Mouse (Mus musculus) stomach, postnatal 0 days (tissue): Measurements from ENCODE around the gene Pigv. TPM values are rescaled to one million over a fixed set of nuclear protein-coding genes. Genes with fewer than 3 reads are reported as not detected.
"Not testable (repeated sequence)": the region's sequence is repeated elsewhere in the genome, so short reads cannot be mapped to it uniquely, and the experiment has no call there.

Experiments
- ATAC-seq: fragments of 200-750 bp; cut with Nextera tagmentation; 2 replicates; pipeline ENCODE4 v1.8.0; 2017; ENCODE audit not compliant: low FRiP score, low TSS enrichment
- DNase-seq: peaks from one replicate; pipeline ENCODE4 v3.0.0-alpha.2; 2016; ENCODE audit warnings: low spot score
- H3K27ac ChIP-seq: fragments of 300-500 bp; sonication (generic); replicated peaks from 2 replicates; pipeline ENCODE4 v1.5.1; 2014; ENCODE audit warnings: mild to moderate bottlenecking, control low read depth
- H3K27me3 ChIP-seq: fragments of 300-500 bp; sonication (generic); 2 replicates; pipeline ENCODE4 v1.6.1; 2014; ENCODE audit warnings: low read length; ENCODE audit not compliant: control insufficient read depth, insufficient read depth
- H3K36me3 ChIP-seq: fragments of 300-500 bp; sonication (generic); 2 replicates; pipeline ENCODE4 v1.6.1; 2014; ENCODE audit warnings: low read length, mixed read lengths; ENCODE audit not compliant: control insufficient read depth, insufficient read depth
- H3K4me1 ChIP-seq: fragments of 300-500 bp; sonication (generic); replicated peaks from 2 replicates; pipeline ENCODE4 v1.6.1; 2014; ENCODE audit warnings: antibody characterized with exemption; ENCODE audit not compliant: control insufficient read depth, insufficient read depth
- H3K4me2 ChIP-seq: fragments of 300-500 bp; sonication (generic); replicated peaks from 2 replicates; pipeline ENCODE4 v1.6.1; 2014; ENCODE audit warnings: low read depth, mild to moderate bottlenecking, control low read depth, moderate library complexity
- H3K4me3 ChIP-seq: fragments of 300-500 bp; sonication (generic); 2 replicates; pipeline ENCODE4 v1.5.1; 2014; ENCODE audit warnings: low read depth, low read length, control low read depth
- H3K9ac ChIP-seq: fragments of 300-500 bp; sonication (generic); 2 replicates; pipeline ENCODE4 v1.6.1; 2014; ENCODE audit warnings: mild to moderate bottlenecking, low read length, control low read depth, mixed read lengths
- H3K9me3 ChIP-seq: fragments of 300-500 bp; sonication (generic); 2 replicates; pipeline ENCODE4 v1.6.1; 2016; ENCODE audit warnings: low read length; ENCODE audit not compliant: control insufficient read depth
- CTCF ChIP-seq: IDR thresholded peaks from 2 replicates; pipeline ENCODE4 v1.5.1; 2016; ENCODE audit warnings: antibody characterized with exemption, low read depth, mild to moderate bottlenecking, moderate library complexity
- EP300 ChIP-seq: optimal IDR thresholded peaks from 2 replicates; pipeline ENCODE3; 2016; ENCODE audit warnings: antibody characterized with exemption
- WGBS: fragments of 180-500 bp; shearing (Covaris S2); extraction: QIAGEN DNeasy Blood & Tissue Kit; methylation state at CpG from one replicate; pipeline ENCODE4 v1.1.7; 2014; 5-methylcytosine and 5-hydroxymethylcytosine counted together
- polyA plus RNA-seq: library from polyadenylated mRNA; unstranded; fragments of >200 nt; fragmentation: Nextera tagmentation; extraction: Ambion mirVana; gene quantifications from 2 replicates; pipeline ENCODE4 v1.2.1, GENCODE M21; 2015

The Pigv gene
- polyA plus RNA-seq, 1 experiment from 2014 or later: 11.5 TPM

DNA sequence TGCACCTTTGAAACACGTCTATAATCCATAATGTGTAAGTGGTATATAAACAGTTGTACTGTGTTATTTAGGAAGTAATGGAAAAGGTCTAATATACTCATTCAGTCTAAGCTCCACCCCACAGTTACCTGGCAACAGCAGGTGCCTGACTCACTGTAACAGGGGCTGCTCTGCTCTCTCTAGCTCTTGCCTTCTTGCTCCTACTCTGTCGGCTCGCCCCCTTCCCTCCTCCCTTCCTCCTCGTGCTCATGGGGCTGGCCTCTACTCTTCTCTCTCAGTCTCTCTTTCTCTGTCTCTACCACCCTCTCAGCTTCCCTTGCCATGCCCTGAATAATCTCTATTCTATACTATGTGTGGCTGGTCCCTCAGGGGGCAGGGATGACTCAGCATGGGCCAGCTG is 15.4 kb downstream of the Pigv start:
- H3K9ac ChIP-seq: no peak overlapping the region
- ATAC-seq (no peak), DNase-seq (no peak)
- no peaks in the 10 kb centered on the region for H3K27me3 ChIP-seq
- H3K9me3 ChIP-seq: no peaks in the 10 kb centered on the region
- H3K27ac ChIP-seq: no peak overlapping the region
- 19% methylated on average over 4 of the region's 4 CpGs for WGBS
- H3K36me3 ChIP-seq: no peaks in the 10 kb centered on the region
- no peak overlapping the region for H3K4me3 ChIP-seq
- H3K4me2 ChIP-seq: no peak overlapping the region
- peaks cover 5% of the 10 kb centered on the region for H3K4me1 ChIP-seq
- TF ChIP-seq EP300 (no peak), CTCF (no peak)

DNA sequence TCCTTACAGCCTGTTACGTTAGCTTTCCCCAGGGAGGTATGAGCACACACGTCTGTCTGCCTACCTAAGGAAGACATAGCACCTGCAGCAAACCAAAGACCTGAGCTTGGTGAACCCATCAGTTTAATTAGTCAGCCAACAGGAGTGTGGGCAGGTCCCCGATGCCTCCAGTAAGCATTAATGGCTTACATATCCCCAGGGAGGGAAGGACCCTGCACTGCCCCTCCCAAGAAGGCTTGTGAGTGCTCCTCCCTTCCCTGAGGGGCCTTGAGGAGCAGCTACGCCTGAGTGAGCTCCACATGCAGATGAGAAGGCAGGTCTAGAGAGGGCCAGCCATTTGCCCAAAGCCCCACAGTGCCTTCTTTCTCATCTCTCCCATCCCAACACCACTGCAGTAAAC is 16.2 kb downstream of the Pigv start:
- no peak overlapping the region for H3K27ac ChIP-seq
- 59% methylated on average over 4 of the region's 4 CpGs for WGBS
- TF ChIP-seq CTCF (no peak), EP300 (no peak)

DNA sequence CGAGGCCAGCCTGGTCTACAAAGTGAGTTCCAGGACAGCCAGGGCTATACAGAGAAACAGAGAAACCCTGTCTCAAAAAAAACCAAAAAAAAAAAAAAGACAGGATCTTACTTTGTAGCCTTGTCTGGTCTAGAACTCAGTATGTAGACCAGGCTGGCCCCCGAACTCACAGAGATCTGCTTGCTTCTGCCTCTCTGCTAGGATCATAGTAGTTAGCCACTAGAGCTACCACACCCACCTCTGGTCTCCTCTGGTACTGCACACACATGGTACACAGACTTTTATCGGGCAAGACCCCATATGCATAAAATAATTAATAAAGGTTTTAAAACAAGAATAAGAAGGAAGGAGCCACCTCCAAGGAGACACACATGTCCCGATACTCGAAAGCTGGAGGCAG is 18.4 kb downstream of the Pigv start:
- not testable (repeated sequence) for H3K36me3 ChIP-seq, H3K27me3 ChIP-seq, ATAC-seq, H3K4me1 ChIP-seq, DNase-seq, H3K27ac ChIP-seq, H3K4me2 ChIP-seq, H3K9ac ChIP-seq, H3K9me3 ChIP-seq, H3K4me3 ChIP-seq
- 95% methylated on average over 5 of the region's 5 CpGs for WGBS
- peak; percentile 24 for TF ChIP-seq CTCF

More for the DNA sequence above, 16.2 kb downstream of the Pigv start:
- Histone ChIP-seq H3K36me3 (no peaks in the 10 kb centered on the region), H3K4me2 (no peak overlapping the region), H3K4me1 (peaks cover 5% of the 10 kb centered on the region), H3K9ac (no peak overlapping the region), H3K27me3 (no peaks in the 10 kb centered on the region), H3K9me3 (no peaks in the 10 kb centered on the region), H3K4me3 (no peak overlapping the region)
- no peak for ATAC-seq
- DNase-seq: no peak

DNA sequence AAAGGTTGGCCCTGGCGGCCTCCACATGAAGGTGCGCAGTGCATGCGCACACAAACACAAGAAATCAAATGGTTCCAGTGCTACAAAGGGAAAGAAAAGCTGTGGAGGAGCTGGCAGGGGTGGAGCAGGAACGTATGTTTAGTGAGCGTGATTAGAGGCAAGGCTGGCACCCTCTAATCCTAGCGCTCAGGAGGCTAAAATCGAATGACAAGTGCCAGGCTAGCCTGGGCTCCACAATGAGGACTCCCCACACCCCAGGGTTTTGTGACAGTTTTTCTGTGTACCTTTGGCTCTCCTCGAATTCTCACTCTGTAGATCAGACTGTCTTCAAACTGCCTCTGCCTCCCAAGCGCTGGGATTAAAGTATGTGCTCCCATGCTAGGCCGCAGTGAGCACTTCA is 19.7 kb downstream of the Pigv start:
- WGBS: 71% methylated on average over 10 of the region's 10 CpGs
- no peak for TF ChIP-seq CTCF
- TF ChIP-seq EP300: no peak
- Histone ChIP-seq H3K4me1 (no peaks in the 10 kb centered on the region), H3K36me3 (no peaks in the 10 kb centered on the region), H3K27me3 (no peaks in the 10 kb centered on the region), H3K27ac (no peak overlapping the region), H3K9me3 (no peaks in the 10 kb centered on the region), H3K9ac (no peak overlapping the region), H3K4me2 (no peak overlapping the region), H3K4me3 (no peak overlapping the region)
- DNase-seq (no peak), ATAC-seq (0 out of 2 replicates have a peak, but pooled peaks have one; percentile 31)

DNA sequence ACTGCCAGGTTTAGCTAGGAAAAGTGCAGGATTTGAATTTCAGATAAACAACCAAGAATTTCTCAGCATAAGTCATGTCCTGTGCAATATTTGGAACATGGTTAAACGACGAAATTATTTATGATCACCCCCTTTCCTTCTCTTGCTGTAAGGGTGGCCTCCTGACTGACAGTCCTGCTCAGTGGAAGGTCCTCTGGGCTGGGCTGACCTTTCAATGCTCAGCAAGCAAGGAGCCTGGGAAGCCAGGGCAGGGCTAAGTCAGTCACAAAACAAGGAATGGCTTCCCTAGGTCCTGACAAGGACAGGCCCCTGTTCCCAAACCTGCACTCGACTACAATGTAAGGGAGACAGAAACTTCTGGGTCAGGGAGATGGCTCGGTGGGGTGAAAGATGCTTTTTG is 20.5 kb downstream of the Pigv start:
- DNase-seq (no peak), ATAC-seq (no peak)
- no peaks in the 10 kb centered on the region for H3K27me3 ChIP-seq
- 33% methylated on average over 4 of the region's 4 CpGs for WGBS
- no peak overlapping the region for H3K27ac ChIP-seq
- H3K9ac ChIP-seq: no peak overlapping the region
- H3K36me3 ChIP-seq: no peaks in the 10 kb centered on the region
- H3K4me2 ChIP-seq: no peak overlapping the region
- H3K9me3 ChIP-seq: no peaks in the 10 kb centered on the region
- H3K4me3 ChIP-seq: no peak overlapping the region
- no peaks in the 10 kb centered on the region for H3K4me1 ChIP-seq
- no peak for TF ChIP-seq EP300
- no peak for TF ChIP-seq CTCF

DNA sequence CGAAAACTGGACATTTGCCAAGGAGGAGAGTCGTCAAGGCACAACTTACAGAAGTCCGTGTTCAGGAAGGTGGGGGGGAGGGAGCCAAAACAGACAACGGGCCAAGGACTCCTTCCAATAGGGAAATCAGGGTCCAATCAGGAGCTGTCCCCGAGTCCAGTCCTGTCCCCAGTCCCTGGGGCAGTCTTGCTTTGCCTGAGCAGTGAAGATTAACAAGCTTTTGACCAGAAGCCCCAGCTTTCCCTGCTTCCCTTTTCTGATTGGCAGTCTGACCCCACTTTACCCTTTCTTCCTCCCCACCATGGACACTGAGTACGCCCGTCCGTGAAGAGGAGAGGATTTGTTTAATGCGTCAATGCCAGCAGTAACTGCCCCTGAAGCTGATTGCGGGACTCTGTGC is 21.0 kb downstream of the Pigv start:
- no peaks in the 10 kb centered on the region for H3K36me3 ChIP-seq
- no peak overlapping the region for H3K4me3 ChIP-seq
- no peak overlapping the region for H3K27ac ChIP-seq
- ATAC-seq (no peak), DNase-seq (no peak)
- no peaks in the 10 kb centered on the region for H3K9me3 ChIP-seq
- H3K9ac ChIP-seq: no peak overlapping the region
- no peak overlapping the region for H3K4me2 ChIP-seq
- no peaks in the 10 kb centered on the region for H3K4me1 ChIP-seq
- TF ChIP-seq EP300 (no peak), CTCF (no peak)
- WGBS: 38% methylated on average over 10 of the region's 10 CpGs
- H3K27me3 ChIP-seq: no peaks in the 10 kb centered on the region
